Mouse (Mus musculus) cerebellum, adult 2 months (tissue): ENCODE results near the gene Ldhc.

Source experiments
- CTCF ChIP-seq: fragments of 200-500 bp; IDR thresholded peaks from 2 replicates; pipeline ENCODE4 v1.5.1; 2011; ENCODE audit warnings: low read depth, mild to moderate bottlenecking, control low read depth, low read length, moderate library complexity, borderline replicate concordance; ENCODE audit not compliant: insufficient read depth
- POLR2A ChIP-seq: fragments of 200-500 bp; IDR thresholded peaks from 2 replicates; pipeline ENCODE4 v1.6.1; 2011; ENCODE audit warnings: low read length, control low read depth, borderline replicate concordance; ENCODE audit not compliant: insufficient read depth

DNA sequence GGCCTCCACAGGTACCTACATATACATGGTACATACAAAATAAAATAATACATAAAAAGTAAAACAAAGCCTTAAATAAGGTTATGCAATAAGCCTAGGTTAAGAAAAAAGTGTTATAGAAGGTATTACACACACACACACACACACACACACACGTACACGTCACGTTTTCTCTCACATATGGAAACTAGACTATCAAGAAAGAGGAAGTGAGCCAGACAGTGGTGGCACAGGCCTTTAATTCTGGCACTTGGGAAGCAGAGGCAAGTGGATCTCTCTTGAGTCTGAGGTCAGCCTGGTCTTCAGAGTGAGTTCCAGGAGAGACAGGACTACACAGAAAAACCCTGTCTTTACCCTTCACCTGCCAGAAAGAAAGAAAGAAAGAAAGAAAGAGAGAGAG, 34.5 kb downstream of the Ldhc start:
- TF ChIP-seq CTCF = no peak
- no peak for TF ChIP-seq POLR2A
